Mouse (Mus musculus) hindbrain, embryonic 15.5 days (tissue): ENCODE results near the gene Nptxr. TPM values are rescaled to one million over a fixed set of nuclear protein-coding genes. Genes with fewer than 3 reads are reported as not detected.

ENCODE experiments used
- ATAC-seq: fragments of 200-750 bp; cut with Nextera tagmentation; 2 replicates; pipeline ENCODE4 v1.8.0; 2017; ENCODE audit warnings: low read depth, moderate number of reproducible peaks, moderate TSS enrichment; ENCODE audit not compliant: low FRiP score
- H3K27ac ChIP-seq: fragments of 300-500 bp; sonication (generic); replicated peaks from 2 replicates; pipeline ENCODE4 v1.5.1; 2015; ENCODE audit warnings: mild to moderate bottlenecking, inconsistent platforms
- H3K27me3 ChIP-seq: fragments of 300-500 bp; sonication (generic); 2 replicates; pipeline ENCODE4 v1.6.1; 2015; ENCODE audit warnings: control low read depth, inconsistent platforms
- H3K36me3 ChIP-seq: fragments of 300-500 bp; sonication (generic); 2 replicates; pipeline ENCODE4 v1.6.1; 2015; ENCODE audit warnings: control low read depth, inconsistent platforms
- H3K4me1 ChIP-seq: fragments of 300-500 bp; sonication (generic); replicated peaks from 2 replicates; pipeline ENCODE4 v1.6.1; 2015; ENCODE audit warnings: control low read depth, inconsistent platforms
- H3K4me2 ChIP-seq: fragments of 300-500 bp; sonication (generic); 2 replicates; pipeline ENCODE4 v1.6.1; 2015; ENCODE audit warnings: moderate library complexity, mild to moderate bottlenecking, inconsistent platforms
- H3K4me3 ChIP-seq: fragments of 300-500 bp; sonication (generic); 2 replicates; pipeline ENCODE4 v1.5.1; 2015; ENCODE audit warnings: mild to moderate bottlenecking, inconsistent platforms
- H3K9ac ChIP-seq: fragments of 300-500 bp; sonication (generic); 2 replicates; pipeline ENCODE4 v1.6.1; 2015; ENCODE audit warnings: inconsistent platforms
- H3K9me3 ChIP-seq: fragments of 300-500 bp; sonication (generic); 2 replicates; pipeline ENCODE4 v1.6.1; 2016; ENCODE audit warnings: control low read depth, inconsistent platforms
- WGBS: fragments of 180-500 bp; shearing (Covaris S2); methylation state at CpG from one replicate; pipeline ENCODE4 v1.1.7; 2015; 5-methylcytosine and 5-hydroxymethylcytosine counted together
- polyA plus RNA-seq: library from polyadenylated mRNA; unstranded; fragments of >200 nt; fragmentation: Nextera tagmentation; extraction: Ambion mirVana; gene quantifications from 2 replicates; pipeline ENCODE4 v1.2.1, GENCODE M21; 2015

Nptxr gene
- polyA plus RNA-seq = 49.9 and 61.3 TPM in 2 replicates

GRCm38 (mm10) chr15:79804352-79805071 is at the start of gene Nptxr:
Gene Nptxr, minus strand, starts transcription at chr15:79804766.
- WGBS = under 1% methylated on average over 64 of the region's 91 CpGs

GRCm38 (mm10) chr15:79850143-79850542 is 45.6 kb upstream of the Nptxr start:
- WGBS = 93% methylated on average over 2 of the region's 2 CpGs
- H3K4me2 ChIP-seq = no peak overlapping the region
- peaks cover 4% of the 10 kb centered on the region for H3K4me1 ChIP-seq
- no peak for ATAC-seq
- no peaks in the 10 kb centered on the region for H3K27me3 ChIP-seq
- no peak overlapping the region for H3K9ac ChIP-seq
- no peak overlapping the region for H3K4me3 ChIP-seq
- H3K27ac ChIP-seq = no peak overlapping the region
- no peaks in the 10 kb centered on the region for H3K36me3 ChIP-seq
- H3K9me3 ChIP-seq = no peaks in the 10 kb centered on the region

More at GRCm38 (mm10) chr15:79804352-79805071, at the start of gene Nptxr:
- no peaks in the 10 kb centered on the region for H3K36me3 ChIP-seq
- H3K4me2 ChIP-seq = peak within 1 kb of the TSS; percentile 83
- ATAC-seq = peak; percentile 82
- H3K4me3 ChIP-seq = peak within 1 kb of the TSS; percentile 77
- H3K27ac ChIP-seq = peak within 1 kb of the TSS; percentile 85
- peaks cover 9% of the 10 kb centered on the region for H3K27me3 ChIP-seq
- H3K4me1 ChIP-seq = peaks cover 37% of the 10 kb centered on the region
- H3K9me3 ChIP-seq = no peaks in the 10 kb centered on the region
- peak within 1 kb of the TSS; percentile 71 for H3K9ac ChIP-seq

GRCm38 (mm10) chr15:79847100-79847499 is 42.5 kb upstream of the Nptxr start:
- Histone ChIP-seq H3K4me3 (no peak overlapping the region), H3K27me3 (no peaks in the 10 kb centered on the region), H3K36me3 (no peaks in the 10 kb centered on the region), H3K4me2 (no peak overlapping the region), H3K9ac (no peak overlapping the region), H3K9me3 (no peaks in the 10 kb centered on the region), H3K27ac (no peak overlapping the region), H3K4me1 (peaks cover 4% of the 10 kb centered on the region)
- no peak for ATAC-seq
- 29% methylated on average over 5 of the region's 5 CpGs for WGBS

DNA sequence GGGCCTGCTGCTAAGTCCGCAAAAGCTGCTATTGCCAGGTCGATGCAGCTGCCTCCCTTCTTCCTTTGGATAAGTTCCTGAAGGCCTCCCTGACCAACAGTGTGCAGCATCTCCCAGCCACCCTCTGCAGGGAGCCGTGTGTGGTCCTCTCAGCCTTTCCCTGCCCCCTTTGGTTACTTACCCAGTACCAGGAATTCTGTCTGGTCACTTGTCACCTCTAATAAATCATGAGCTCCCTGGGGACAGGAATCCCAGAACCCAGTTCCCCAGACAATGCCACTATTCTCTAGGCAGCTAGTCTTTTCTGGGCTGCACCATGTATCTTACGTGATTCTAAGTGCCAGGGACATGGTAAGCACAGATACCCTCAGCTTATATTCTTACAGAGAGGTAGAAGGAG is 41.4 kb upstream of the Nptxr start:
- H3K27ac ChIP-seq = no peak overlapping the region
- H3K36me3 ChIP-seq = no peaks in the 10 kb centered on the region
- no peak overlapping the region for H3K9ac ChIP-seq
- no peaks in the 10 kb centered on the region for H3K27me3 ChIP-seq
- no peak overlapping the region for H3K4me2 ChIP-seq
- no peaks in the 10 kb centered on the region for H3K9me3 ChIP-seq
- ATAC-seq = no peak
- H3K4me3 ChIP-seq = no peak overlapping the region
- H3K4me1 ChIP-seq = peaks cover 4% of the 10 kb centered on the region
- 54% methylated on average over 4 of the region's 4 CpGs for WGBS

DNA sequence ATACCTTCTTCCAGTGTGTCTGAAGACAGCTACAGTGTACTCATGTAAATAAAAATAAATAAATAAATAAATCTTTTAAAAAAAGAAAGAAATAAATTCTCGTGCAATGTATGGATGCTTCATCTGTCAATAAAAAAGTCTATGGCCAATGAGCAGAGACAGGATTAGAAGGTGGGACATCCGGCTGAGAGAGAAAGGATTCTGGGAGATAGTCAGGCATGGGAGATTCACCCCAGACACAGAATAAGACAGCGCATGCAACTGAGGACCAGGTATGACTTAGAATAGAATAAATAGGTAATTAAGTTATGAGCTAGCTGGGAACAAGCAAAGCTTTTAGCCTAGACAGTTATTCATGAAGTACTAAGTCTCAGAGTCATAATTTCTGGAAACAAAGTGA is 38.4 kb upstream of the Nptxr start:
- H3K27ac ChIP-seq = no peak overlapping the region
- H3K36me3 ChIP-seq = no peaks in the 10 kb centered on the region
- H3K4me2 ChIP-seq = no peak overlapping the region
- no peak overlapping the region for H3K4me3 ChIP-seq
- no peaks in the 10 kb centered on the region for H3K27me3 ChIP-seq
- WGBS = 92% methylated on average over 3 of the region's 3 CpGs
- H3K9me3 ChIP-seq = no peaks in the 10 kb centered on the region
- H3K9ac ChIP-seq = no peak overlapping the region
- no peak for ATAC-seq
- peaks cover 4% of the 10 kb centered on the region for H3K4me1 ChIP-seq

GRCm38 (mm10) chr15:79840281-79840680 is 35.7 kb upstream of the Nptxr start:
- WGBS = 77% methylated on average over 2 of the region's 2 CpGs
- no peak for ATAC-seq
- H3K9me3 ChIP-seq = no peaks in the 10 kb centered on the region

GRCm38 (mm10) chr15:79834881-79835260 is 30.3 kb upstream of the Nptxr start:
- no peaks in the 10 kb centered on the region for H3K27me3 ChIP-seq
- peak overlapping the region; percentile 91 for H3K4me3 ChIP-seq
- H3K4me1 ChIP-seq = peaks cover 45% of the 10 kb centered on the region
- no peak for ATAC-seq
- H3K4me2 ChIP-seq = peak overlapping the region; percentile 97
- no peaks in the 10 kb centered on the region for H3K9me3 ChIP-seq
- H3K27ac ChIP-seq = peak overlapping the region; percentile 99
- H3K36me3 ChIP-seq = 0 out of 2 replicates have a peak, but pooled peaks cover 4% of the 10 kb centered on the region
- WGBS = 37% methylated on average over 9 of the region's 9 CpGs
- H3K9ac ChIP-seq = peak overlapping the region; percentile 49

More at GRCm38 (mm10) chr15:79840281-79840680, 35.7 kb upstream of the Nptxr start:
- Histone ChIP-seq H3K27me3 (no peaks in the 10 kb centered on the region), H3K9ac (no peak overlapping the region), H3K36me3 (no peaks in the 10 kb centered on the region), H3K4me3 (no peak overlapping the region), H3K4me1 (peaks cover 6% of the 10 kb centered on the region), H3K27ac (no peak overlapping the region), H3K4me2 (no peak overlapping the region)

GRCm38 (mm10) chr15:79834130-79834880 is 29.7 kb upstream of the Nptxr start, which contains the start of the genes Npcd and Cbx6:
Gene Npcd, minus strand, starts transcription at chr15:79834237.
Gene Cbx6, minus strand, starts transcription at chr15:79834688.
- ATAC-seq = peak; percentile 93
- Histone ChIP-seq H3K36me3 (0 out of 2 replicates have a peak, but pooled peaks cover 4% of the 10 kb centered on the region), H3K9ac (peak within 1 kb of the TSS; percentile 91), H3K4me1 (peaks cover 50% of the 10 kb centered on the region), H3K9me3 (no peaks in the 10 kb centered on the region), H3K27ac (peak within 1 kb of the TSS; percentile 99), H3K4me3 (peak within 1 kb of the TSS; percentile 91), H3K27me3 (no peaks in the 10 kb centered on the region), H3K4me2 (peak within 1 kb of the TSS; percentile 97)
- WGBS = under 1% methylated on average over 58 of the region's 58 CpGs

GRCm38 (mm10) chr15:79833251-79834050 is 28.9 kb upstream of the Nptxr start:
- WGBS = under 1% methylated on average over 40 of the region's 41 CpGs

GRCm38 (mm10) chr15:79832064-79832900 is 27.7 kb upstream of the Nptxr start:
- ATAC-seq = no peak
- 17% methylated on average over 18 of the region's 18 CpGs for WGBS

More at GRCm38 (mm10) chr15:79833251-79834050, 28.9 kb upstream of the Nptxr start:
- ATAC-seq = 0 out of 2 replicates have a peak, but pooled peaks have one; percentile 14
- H3K9me3 ChIP-seq = no peaks in the 10 kb centered on the region
- H3K9ac ChIP-seq = peak overlapping the region; percentile 91
- H3K4me1 ChIP-seq = peaks cover 57% of the 10 kb centered on the region
- peaks cover 7% of the 10 kb centered on the region; the same call in 1 of the 2 replicates for H3K36me3 ChIP-seq
- H3K27ac ChIP-seq = peak overlapping the region; percentile 99
- peak overlapping the region; percentile 91 for H3K4me3 ChIP-seq
- no peaks in the 10 kb centered on the region for H3K27me3 ChIP-seq
- H3K4me2 ChIP-seq = peak overlapping the region; percentile 97

GRCm38 (mm10) chr15:79830388-79830787 is 25.8 kb upstream of the Nptxr start:
- Histone ChIP-seq H3K9me3 (no peaks in the 10 kb centered on the region), H3K4me3 (no peak overlapping the region), H3K4me1 (peaks cover 81% of the 10 kb centered on the region), H3K9ac (no peak overlapping the region), H3K27ac (no peak overlapping the region), H3K27me3 (no peaks in the 10 kb centered on the region), H3K4me2 (no peak overlapping the region), H3K36me3 (peaks cover 7% of the 10 kb centered on the region; the same call in 1 of the 2 replicates)
- ATAC-seq = no peak
- 5% methylated on average over 4 of the region's 4 CpGs for WGBS

More at GRCm38 (mm10) chr15:79832064-79832900, 27.7 kb upstream of the Nptxr start:
- H3K4me3 ChIP-seq = peak overlapping the region; percentile 91
- peaks cover 7% of the 10 kb centered on the region; the same call in 1 of the 2 replicates for H3K36me3 ChIP-seq
- peak overlapping the region; percentile 91 for H3K9ac ChIP-seq
- H3K9me3 ChIP-seq = no peaks in the 10 kb centered on the region
- H3K4me1 ChIP-seq = peaks cover 69% of the 10 kb centered on the region
- no peaks in the 10 kb centered on the region for H3K27me3 ChIP-seq
- H3K4me2 ChIP-seq = peak overlapping the region; percentile 97
- H3K27ac ChIP-seq = peak overlapping the region; percentile 99
